Mouse (Mus musculus) neural tube, embryonic 12.5 days (tissue): ENCODE measurements at regions not wholly inside any gene's neighbourhood (a gene's known extent, or its start where the extent isn't known, plus 50 kb on each side); places are given as distances from the start of the nearest gene placed in this dataset.

Experiments
- ATAC-seq: fragments of 200-750 bp; cut with Nextera tagmentation; 2 replicates; pipeline ENCODE4 v1.8.0; 2017; ENCODE audit warnings: low read depth, mild to moderate bottlenecking, moderate TSS enrichment, moderate library complexity; ENCODE audit not compliant: low FRiP score
- H3K27ac ChIP-seq: fragments of 300-500 bp; sonication (generic); 2 replicates; pipeline ENCODE4 v1.5.1; 2016
- H3K27me3 ChIP-seq: fragments of 300-500 bp; sonication (generic); replicated peaks from 2 replicates; pipeline ENCODE4 v1.6.1; 2016; ENCODE audit warnings: mild to moderate bottlenecking
- H3K36me3 ChIP-seq: fragments of 300-500 bp; sonication (generic); 2 replicates; pipeline ENCODE4 v1.6.1; 2016; ENCODE audit warnings: mild to moderate bottlenecking
- H3K4me1 ChIP-seq: fragments of 300-500 bp; sonication (generic); 2 replicates; pipeline ENCODE4 v1.6.1; 2016
- H3K4me2 ChIP-seq: fragments of 300-500 bp; sonication (generic); replicated peaks from 2 replicates; pipeline ENCODE4 v1.6.1; 2016; ENCODE audit warnings: mild to moderate bottlenecking
- H3K4me3 ChIP-seq: fragments of 300-500 bp; sonication (generic); 2 replicates; pipeline ENCODE4 v1.5.1; 2016
- H3K9ac ChIP-seq: fragments of 300-500 bp; sonication (generic); 2 replicates; pipeline ENCODE4 v1.6.1; 2016; ENCODE audit warnings: mild to moderate bottlenecking
- H3K9me3 ChIP-seq: fragments of 300-500 bp; sonication (generic); 2 replicates; pipeline ENCODE4 v1.6.1; 2016; ENCODE audit warnings: mild to moderate bottlenecking
- WGBS: fragments of 180-500 bp; shearing (Covaris S2); methylation state at CpG from one replicate; pipeline ENCODE4 v1.1.7; 2016; 5-methylcytosine and 5-hydroxymethylcytosine counted together

DNA sequence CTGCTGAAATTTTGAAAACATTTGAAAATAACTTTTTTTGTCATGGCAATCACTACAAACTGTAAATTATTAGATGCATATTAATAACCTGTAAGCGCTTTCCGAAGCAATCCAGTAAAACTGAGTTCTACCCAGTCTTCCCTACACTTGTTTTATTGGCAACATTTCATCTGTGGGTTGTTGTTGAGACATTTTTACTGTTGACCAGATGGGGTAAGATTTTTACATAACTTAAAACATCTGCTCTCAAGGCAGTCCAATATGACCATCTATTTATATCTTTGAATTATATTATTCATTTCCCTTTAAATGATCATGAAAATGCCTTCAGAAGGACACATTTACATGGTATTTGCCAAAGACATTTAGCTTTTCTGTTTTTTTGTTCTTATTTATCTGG, 520.5 kb downstream of the Olfm4 start:
- 93% methylated on average over 2 of the region's 2 CpGs for WGBS
- H3K36me3 ChIP-seq = no peaks in the 10 kb centered on the region
- H3K4me3 ChIP-seq = no peak overlapping the region
- no peak overlapping the region for H3K4me2 ChIP-seq
- no peaks in the 10 kb centered on the region for H3K4me1 ChIP-seq
- no peak overlapping the region for H3K27ac ChIP-seq
- ATAC-seq = no peak
- no peaks in the 10 kb centered on the region for H3K9me3 ChIP-seq
- no peak overlapping the region for H3K9ac ChIP-seq
- no peaks in the 10 kb centered on the region for H3K27me3 ChIP-seq

DNA sequence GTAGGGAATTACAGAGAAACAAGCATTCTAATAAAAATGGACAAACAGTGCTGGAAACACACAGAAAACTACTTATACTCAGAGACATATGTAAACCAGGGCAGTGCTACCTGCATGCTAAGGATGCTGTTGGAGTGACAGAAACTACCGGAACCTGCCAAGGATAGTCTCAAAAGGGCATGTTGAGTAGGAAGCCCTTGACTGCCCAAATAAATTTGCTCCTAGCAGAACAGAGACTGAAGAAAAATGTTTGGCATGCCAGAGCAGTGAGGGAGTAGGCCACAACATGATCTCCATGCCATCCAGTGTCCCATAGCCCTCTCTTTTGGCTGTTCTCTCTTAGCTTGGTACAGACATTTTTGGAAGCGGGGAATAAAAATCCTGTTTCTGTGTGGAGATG, 532.7 kb downstream of the Olfm4 start:
- H3K27me3 ChIP-seq = no peaks in the 10 kb centered on the region
- no peaks in the 10 kb centered on the region for H3K4me1 ChIP-seq
- no peak overlapping the region for H3K4me3 ChIP-seq
- no peaks in the 10 kb centered on the region for H3K36me3 ChIP-seq
- no peaks in the 10 kb centered on the region for H3K9me3 ChIP-seq
- H3K9ac ChIP-seq = no peak overlapping the region
- H3K27ac ChIP-seq = no peak overlapping the region
- no peak overlapping the region for H3K4me2 ChIP-seq
- ATAC-seq = no peak
- 97% methylated on average over 2 of the region's 2 CpGs for WGBS

DNA sequence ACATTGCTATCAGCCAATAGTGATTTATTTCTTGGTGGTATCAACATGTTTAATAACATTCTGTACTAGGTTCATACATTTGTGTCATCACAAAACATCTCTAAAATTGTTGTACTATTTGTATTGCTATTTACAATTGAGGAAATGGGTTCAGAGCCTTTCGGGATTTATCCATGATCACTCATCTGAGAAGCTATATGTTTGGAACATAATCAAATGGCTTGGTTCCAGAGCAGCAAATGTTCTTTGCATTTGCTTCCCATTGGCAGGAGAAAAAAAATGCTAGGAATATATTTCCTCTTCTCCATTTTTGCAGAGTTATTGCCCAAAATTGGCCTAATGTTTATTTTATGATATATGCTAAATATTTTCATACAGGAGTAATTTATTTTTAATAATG, 537.3 kb downstream of the Olfm4 start:
- Histone ChIP-seq H3K9ac (no peak overlapping the region), H3K27ac (no peak overlapping the region), H3K36me3 (no peaks in the 10 kb centered on the region), H3K4me2 (no peak overlapping the region), H3K27me3 (no peaks in the 10 kb centered on the region), H3K4me3 (no peak overlapping the region), H3K9me3 (no peaks in the 10 kb centered on the region), H3K4me1 (no peaks in the 10 kb centered on the region)
- WGBS = 91% methylated on average over 1 of the region's 1 CpGs
- ATAC-seq = no peak

DNA sequence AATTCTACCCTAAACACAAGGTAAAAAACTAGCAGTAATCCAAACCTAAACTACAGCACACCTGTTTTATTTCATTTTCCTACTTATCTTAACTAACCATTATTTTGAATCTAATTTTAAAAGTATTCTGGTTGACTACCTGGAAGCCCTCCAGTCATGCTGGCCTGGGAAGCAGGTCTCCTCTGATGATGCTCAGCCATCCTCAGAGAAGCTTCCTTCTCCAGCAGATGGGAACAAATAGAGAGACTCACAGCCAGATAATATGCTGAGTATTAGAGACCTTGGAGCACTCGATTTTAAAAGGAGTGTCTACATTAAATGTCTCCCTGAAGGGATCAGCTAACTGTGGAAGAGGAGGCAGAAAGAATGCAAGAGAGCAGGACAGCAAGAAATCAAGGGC, 537.8 kb downstream of the Olfm4 start:
- 89% methylated on average over 1 of the region's 1 CpGs for whole genome bisulfite sequencing
- Histone ChIP-seq H3K27me3 (no peaks in the 10 kb centered on the region), H3K27ac (no peak overlapping the region), H3K4me3 (no peak overlapping the region), H3K9me3 (no peaks in the 10 kb centered on the region), H3K4me2 (no peak overlapping the region), H3K9ac (no peak overlapping the region), H3K4me1 (no peaks in the 10 kb centered on the region), H3K36me3 (no peaks in the 10 kb centered on the region)
- no peak for ATAC-seq

DNA sequence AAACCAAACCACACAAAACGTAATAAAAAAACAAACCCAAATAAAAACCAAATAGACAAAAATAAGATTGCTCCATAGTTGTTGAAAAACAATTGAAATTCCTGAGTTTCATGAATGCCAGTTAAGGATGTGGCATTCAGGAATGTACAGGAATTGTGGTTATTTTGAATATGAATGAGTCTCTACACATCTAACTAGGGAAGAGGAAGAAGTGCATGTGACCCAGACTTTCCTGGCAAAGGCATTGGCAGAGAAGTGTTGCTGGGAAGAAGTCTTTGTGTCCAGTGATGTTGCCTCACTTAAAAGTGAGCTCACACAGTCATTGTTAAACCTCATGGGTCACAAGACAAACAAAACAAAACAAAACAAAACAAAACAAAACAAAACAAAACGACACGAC, 538.7 kb downstream of the Olfm4 start:
- Histone ChIP-seq H3K27ac (no peak overlapping the region), H3K4me1 (no peaks in the 10 kb centered on the region), H3K36me3 (no peaks in the 10 kb centered on the region), H3K27me3 (no peaks in the 10 kb centered on the region), H3K4me3 (no peak overlapping the region), H3K9me3 (no peaks in the 10 kb centered on the region), H3K9ac (no peak overlapping the region), H3K4me2 (no peak overlapping the region)
- WGBS = 80% methylated on average over 3 of the region's 3 CpGs
- no peak for ATAC-seq

DNA sequence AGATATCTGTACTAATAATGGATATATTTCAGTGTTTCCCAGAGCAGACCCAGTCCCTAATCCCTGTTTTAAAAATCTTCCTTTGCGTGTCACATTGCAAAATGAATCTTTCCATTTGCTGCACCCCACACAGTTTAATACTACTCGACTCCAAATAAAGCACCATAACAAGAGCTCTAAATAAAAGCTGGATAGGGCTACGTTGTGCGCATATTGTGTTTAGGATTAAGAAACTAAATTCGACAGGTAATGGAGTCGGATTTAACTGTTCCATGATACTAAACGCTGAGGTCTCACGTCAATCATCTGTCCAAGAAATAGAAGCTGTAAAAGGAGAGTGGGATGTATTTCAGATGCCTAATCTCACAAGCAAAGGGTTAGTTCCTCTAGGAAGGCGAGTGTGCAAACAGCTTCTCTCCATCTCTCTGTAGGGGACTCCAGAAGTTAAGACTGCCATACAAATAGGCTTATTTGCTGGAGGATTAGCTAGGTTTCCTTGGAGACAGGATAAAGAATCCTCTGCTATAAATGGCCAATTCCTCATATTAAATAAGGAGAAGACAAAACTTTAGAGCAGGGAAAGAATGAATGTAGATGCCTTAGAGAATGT, 544.6 kb downstream of the Olfm4 start:
- 82% methylated on average over 9 of the region's 9 CpGs for WGBS
- H3K9ac ChIP-seq = no peak overlapping the region
- H3K9me3 ChIP-seq = no peaks in the 10 kb centered on the region
- H3K27me3 ChIP-seq = no peaks in the 10 kb centered on the region
- H3K36me3 ChIP-seq = no peaks in the 10 kb centered on the region
- H3K4me3 ChIP-seq = no peak overlapping the region
- no peak overlapping the region for H3K27ac ChIP-seq
- no peak overlapping the region for H3K4me2 ChIP-seq
- no peak for ATAC-seq
- H3K4me1 ChIP-seq = no peaks in the 10 kb centered on the region

DNA sequence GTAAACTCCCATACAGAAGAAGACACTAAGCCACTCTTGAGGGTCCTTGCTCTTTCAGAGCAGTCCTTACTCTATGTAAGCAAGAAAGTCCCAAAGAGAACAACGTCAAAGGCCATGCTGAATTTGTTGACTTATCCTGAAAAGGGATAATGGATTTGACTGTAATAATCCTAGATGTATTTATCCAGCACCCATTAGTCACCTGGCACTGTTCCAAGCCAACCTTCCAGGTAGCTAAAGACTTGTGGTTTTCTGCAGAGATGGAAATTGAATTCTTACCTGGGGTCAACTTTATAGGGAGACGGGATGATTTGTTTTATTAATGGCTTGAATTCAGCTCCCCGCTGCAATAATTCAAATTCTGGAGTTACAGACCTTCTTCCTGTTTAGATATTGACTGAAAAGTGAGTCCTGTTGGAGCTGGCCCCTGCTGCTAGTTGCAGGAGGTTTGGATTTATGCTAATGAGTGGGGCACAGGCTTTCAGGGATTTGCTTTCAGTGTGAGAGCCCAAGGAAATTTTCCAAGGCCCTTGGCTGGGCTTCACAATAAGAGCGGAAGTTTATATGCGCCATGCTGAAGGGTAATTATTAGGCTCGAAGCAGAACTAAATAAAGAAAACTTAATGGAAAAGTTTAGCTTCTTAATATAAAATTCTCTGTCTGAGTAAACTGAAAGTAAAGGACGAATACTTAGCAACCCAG, 552.3 kb downstream of the Olfm4 start:
- Histone ChIP-seq H3K27me3 (no peaks in the 10 kb centered on the region), H3K4me2 (no peak overlapping the region), H3K4me1 (no peaks in the 10 kb centered on the region), H3K36me3 (no peaks in the 10 kb centered on the region), H3K27ac (no peak overlapping the region), H3K4me3 (no peak overlapping the region), H3K9me3 (no peaks in the 10 kb centered on the region), H3K9ac (no peak overlapping the region)
- WGBS = 60% methylated on average over 7 of the region's 7 CpGs
- ATAC-seq = no peak

DNA sequence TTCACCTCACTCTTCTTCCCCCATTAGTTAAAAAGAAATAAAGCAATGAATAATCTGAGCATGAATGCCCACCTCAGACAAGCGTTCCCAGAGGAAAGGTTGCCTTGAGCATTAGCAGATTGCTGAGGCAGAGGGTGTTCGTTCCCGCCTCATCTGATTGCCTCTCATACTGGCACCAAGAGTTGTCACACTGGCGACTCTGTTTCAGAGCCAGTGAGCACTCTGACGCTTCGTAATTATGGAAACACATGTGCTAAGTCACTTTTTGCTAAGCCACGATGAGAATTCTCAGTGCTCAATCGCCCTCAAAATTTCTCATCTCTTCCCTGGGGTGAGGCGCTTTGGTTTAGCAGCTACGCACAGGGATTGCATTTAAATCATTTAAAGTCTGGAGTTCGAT, 576.1 kb downstream of the Olfm4 start:
- Histone ChIP-seq H3K9ac (no peak overlapping the region), H3K4me2 (no peak overlapping the region), H3K36me3 (no peaks in the 10 kb centered on the region), H3K4me1 (no peaks in the 10 kb centered on the region), H3K27me3 (no peaks in the 10 kb centered on the region), H3K9me3 (no peaks in the 10 kb centered on the region), H3K4me3 (no peak overlapping the region), H3K27ac (no peak overlapping the region)
- no peak for ATAC-seq
- 72% methylated on average over 11 of the region's 11 CpGs for WGBS
